Mouse (Mus musculus) heart, embryonic 11.5 days (tissue): ENCODE measurements around the gene Tmem200a. TPM values are rescaled to one million over a fixed set of nuclear protein-coding genes. Genes with fewer than 3 reads are reported as not detected.
"Not testable (repeated sequence)": the region's sequence is repeated elsewhere in the genome, so short reads cannot be mapped to it uniquely, and the experiment has no call there.

Experiments
- ATAC-seq: fragments of 200-750 bp; cut with Nextera tagmentation; replicated peaks from 2 replicates; pipeline ENCODE4 v1.8.0; 2017; ENCODE audit warnings: moderate library complexity; ENCODE audit not compliant: insufficient number of reproducible peaks, low FRiP score, low TSS enrichment
- H3K27ac ChIP-seq: fragments of 300-500 bp; sonication (generic); 2 replicates; pipeline ENCODE4 v1.5.1; 2014; ENCODE audit warnings: mild to moderate bottlenecking, low read depth, low read length
- H3K27me3 ChIP-seq: fragments of 300-500 bp; sonication (generic); 2 replicates; pipeline ENCODE4 v1.6.1; 2014; ENCODE audit warnings: mild to moderate bottlenecking, low read length, mixed read lengths; ENCODE audit not compliant: control insufficient read depth, insufficient read depth
- H3K36me3 ChIP-seq: fragments of 300-500 bp; sonication (generic); 2 replicates; pipeline ENCODE4 v1.6.1; 2014; ENCODE audit warnings: mild to moderate bottlenecking, low read length, moderate library complexity, mixed read lengths; ENCODE audit not compliant: control insufficient read depth, insufficient read depth
- H3K4me1 ChIP-seq: fragments of 300-500 bp; sonication (generic); 2 replicates; pipeline ENCODE4 v1.6.1; 2014; ENCODE audit warnings: low read length; ENCODE audit not compliant: control insufficient read depth, insufficient read depth
- H3K4me2 ChIP-seq: fragments of 300-500 bp; sonication (generic); 2 replicates; pipeline ENCODE4 v1.6.1; 2014; ENCODE audit warnings: mild to moderate bottlenecking, moderate library complexity
- H3K4me3 ChIP-seq: fragments of 300-500 bp; sonication (generic); 2 replicates; pipeline ENCODE4 v1.5.1; 2014; ENCODE audit warnings: low read depth, low read length
- H3K9ac ChIP-seq: fragments of 300-500 bp; sonication (generic); 2 replicates; pipeline ENCODE4 v1.6.1; 2014; ENCODE audit warnings: mild to moderate bottlenecking, low read depth, low read length, moderate library complexity
- H3K9me3 ChIP-seq: fragments of 300-500 bp; sonication (generic); replicated peaks from 2 replicates; pipeline ENCODE4 v1.6.1; 2016; ENCODE audit warnings: low read length; ENCODE audit not compliant: control insufficient read depth
- WGBS: fragments of 180-500 bp; shearing (Covaris S2); extraction: QIAGEN DNeasy Blood & Tissue Kit; methylation state at CpG from one replicate; pipeline ENCODE4 v1.1.7; 2014; ENCODE audit not compliant: insufficient replicate concordance; 5-methylcytosine and 5-hydroxymethylcytosine counted together
- polyA plus RNA-seq: library from polyadenylated mRNA; unstranded; fragments of >200 nt; fragmentation: Nextera tagmentation; extraction: Ambion mirVana; gene quantifications from 2 replicates; pipeline ENCODE4 v1.2.1, GENCODE M21; 2014

Tmem200a gene
- polyA plus RNA-seq, 1 experiment from 2014 or later, result 1.3 TPM

DNA sequence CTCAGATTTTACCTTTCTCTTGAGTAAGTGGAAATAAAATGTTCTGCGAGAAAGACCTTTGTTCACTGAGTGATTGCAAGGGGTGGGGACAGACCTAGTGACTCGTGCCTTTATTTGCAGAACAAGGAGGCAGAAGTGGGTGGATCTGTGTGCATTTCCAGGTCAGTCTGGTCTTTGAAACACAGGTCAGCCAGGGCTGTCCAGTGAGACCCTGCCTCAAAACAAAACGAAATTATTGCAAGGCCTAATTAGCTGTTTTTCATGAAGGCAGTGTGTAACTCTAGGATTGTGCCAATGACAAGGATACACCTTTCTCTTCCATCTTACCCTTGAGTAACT, 150.4 kb downstream of the Tmem200a start:
- H3K9ac ChIP-seq, result no peak overlapping the region
- no peak overlapping the region for H3K27ac ChIP-seq
- no peaks in the 10 kb centered on the region for H3K27me3 ChIP-seq
- no peak overlapping the region for H3K4me3 ChIP-seq
- no peak overlapping the region for H3K4me2 ChIP-seq
- no peak for ATAC-seq
- H3K4me1 ChIP-seq, result peaks cover 12% of the 10 kb centered on the region
- 54% methylated on average over 3 of the region's 3 CpGs for WGBS
- H3K9me3 ChIP-seq, result no peaks in the 10 kb centered on the region
- no peaks in the 10 kb centered on the region for H3K36me3 ChIP-seq

DNA sequence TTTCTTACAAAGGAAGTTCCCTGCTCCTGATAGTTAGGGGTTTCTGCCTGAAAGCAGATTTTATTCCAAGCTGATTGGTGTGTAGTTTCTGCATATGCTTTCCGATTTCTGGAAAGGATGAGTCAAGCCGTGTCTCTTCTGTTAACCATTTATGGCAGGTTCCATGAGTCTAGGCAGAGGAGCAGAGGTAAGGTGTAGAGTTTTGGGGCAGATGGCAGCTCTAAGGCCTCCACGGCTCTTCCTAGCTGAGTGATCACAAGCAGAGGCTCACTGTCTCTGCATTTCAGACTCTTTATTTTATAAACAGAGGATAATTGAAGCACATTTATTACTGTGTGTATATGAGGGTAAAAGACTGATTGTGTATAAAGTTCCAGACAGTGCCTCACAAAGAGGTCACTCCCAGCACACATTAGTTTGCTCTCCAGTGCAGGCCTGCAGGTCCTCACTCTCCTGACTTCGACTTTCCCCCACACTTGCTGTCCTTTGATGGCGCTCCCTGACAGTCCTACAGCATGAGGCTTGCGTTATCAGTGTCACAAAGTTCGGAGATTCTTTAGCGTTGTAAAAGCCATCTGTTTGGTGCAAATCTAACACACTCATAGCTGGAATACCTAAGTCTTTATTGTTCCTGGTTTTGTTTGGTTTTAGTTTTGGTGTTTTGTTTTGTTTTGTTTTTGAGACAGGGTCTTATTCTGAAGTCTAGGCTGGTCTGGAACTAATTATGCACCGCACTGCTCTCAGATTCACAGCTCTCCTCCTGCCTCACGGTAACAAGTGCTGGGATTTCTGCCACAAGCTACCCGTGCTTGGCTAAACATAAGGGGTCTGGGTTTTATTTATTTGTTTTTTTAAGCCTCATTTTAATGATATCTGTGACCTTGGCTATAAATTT, 151.1 kb downstream of the Tmem200a start:
- Histone ChIP-seq H3K9me3 (no peaks in the 10 kb centered on the region), H3K4me3 (no peak overlapping the region), H3K9ac (no peak overlapping the region), H3K27me3 (no peaks in the 10 kb centered on the region), H3K36me3 (no peaks in the 10 kb centered on the region), H3K4me1 (peaks cover 12% of the 10 kb centered on the region), H3K27ac (no peak overlapping the region), H3K4me2 (no peak overlapping the region)
- ATAC-seq, result no peak
- 37% methylated on average over 11 of the region's 11 CpGs for WGBS

GRCm38 (mm10) chr10:25920640-25921278, 158.1 kb downstream of the Tmem200a start:
- Histone ChIP-seq H3K4me2 (no peak overlapping the region), H3K27me3 (no peaks in the 10 kb centered on the region), H3K9me3 (no peaks in the 10 kb centered on the region), H3K27ac (no peak overlapping the region), H3K4me1 (no peaks in the 10 kb centered on the region), H3K9ac (no peak overlapping the region), H3K36me3 (no peaks in the 10 kb centered on the region), H3K4me3 (no peak overlapping the region)
- WGBS, result 62% methylated on average over 4 of the region's 4 CpGs
- no peak for ATAC-seq

- Histone ChIP-seq H3K4me1 (no peaks in the 10 kb centered on the region), H3K27ac (no peak overlapping the region), H3K36me3 (no peaks in the 10 kb centered on the region), H3K27me3 (no peaks in the 10 kb centered on the region), H3K9me3 (no peaks in the 10 kb centered on the region), H3K4me3 (no peak overlapping the region), H3K4me2 (no peak overlapping the region), H3K9ac (no peak overlapping the region)
- WGBS, result 75% methylated on average over 2 of the region's 2 CpGs
- ATAC-seq, result no peak
Observed at GRCm38 (mm10) chr10:25918103-25918502, 160.7 kb downstream of the Tmem200a start.

GRCm38 (mm10) chr10:25910270-25910669, 168.6 kb downstream of the Tmem200a start:
- no peaks in the 10 kb centered on the region for H3K9me3 ChIP-seq
- H3K4me3 ChIP-seq, result no peak overlapping the region
- H3K27ac ChIP-seq, result no peak overlapping the region
- no peak overlapping the region for H3K4me2 ChIP-seq
- no peaks in the 10 kb centered on the region for H3K4me1 ChIP-seq
- H3K9ac ChIP-seq, result no peak overlapping the region
- H3K27me3 ChIP-seq, result no peaks in the 10 kb centered on the region
- H3K36me3 ChIP-seq, result no peaks in the 10 kb centered on the region
- no peak for ATAC-seq
- WGBS, result 53% methylated on average over 6 of the region's 6 CpGs

DNA sequence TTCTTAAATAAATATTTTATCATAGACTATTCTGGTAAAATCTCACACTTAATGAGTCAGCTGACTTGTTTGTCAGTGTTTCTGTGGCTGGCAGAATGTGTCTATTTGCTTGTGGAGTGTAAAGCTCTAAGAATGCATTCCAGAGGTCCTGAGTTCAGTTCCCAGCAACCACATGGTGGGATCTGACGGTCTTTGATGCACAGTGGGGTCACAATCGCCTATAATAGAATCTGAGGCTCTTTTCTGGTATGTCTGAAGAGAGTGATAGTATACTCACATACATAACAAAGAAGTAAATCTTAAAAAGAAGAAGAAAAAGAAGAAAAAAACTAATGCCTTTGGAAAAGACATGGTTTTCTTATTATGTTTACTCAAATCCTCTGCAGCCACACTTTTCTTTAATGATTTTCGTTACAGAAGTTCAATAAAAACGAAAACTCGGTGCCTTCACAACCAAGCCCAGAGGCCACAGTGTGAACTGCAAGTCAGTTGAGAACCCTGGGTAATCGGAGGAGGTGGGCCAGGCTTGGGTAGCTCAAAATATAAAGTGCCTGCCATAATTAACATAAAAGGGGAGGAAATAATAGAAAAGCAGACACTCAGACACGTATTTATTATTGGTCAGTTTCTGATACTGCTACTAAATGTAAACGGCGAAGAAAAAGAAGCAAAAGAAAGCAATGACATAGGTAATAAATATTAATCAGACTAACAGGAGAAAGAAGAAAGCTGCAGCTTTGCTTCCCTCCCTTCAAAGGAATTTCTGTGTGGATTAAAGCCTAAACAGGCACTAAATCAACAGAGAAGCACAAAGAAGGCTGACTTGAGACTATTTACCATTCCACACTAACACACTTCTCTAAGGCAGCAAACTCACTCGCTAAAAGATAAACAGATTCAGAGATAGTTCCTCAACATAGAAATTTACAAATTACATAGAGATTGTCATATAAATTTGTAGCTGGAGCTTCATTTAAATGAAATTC, 170.5 kb downstream of the Tmem200a start:
- Histone ChIP-seq H3K27ac (no peak overlapping the region), H3K4me3 (no peak overlapping the region), H3K9me3 (no peaks in the 10 kb centered on the region), H3K9ac (no peak overlapping the region), H3K27me3 (no peaks in the 10 kb centered on the region), H3K4me1 (no peaks in the 10 kb centered on the region), H3K4me2 (no peak overlapping the region), H3K36me3 (no peaks in the 10 kb centered on the region)
- WGBS, result 68% methylated on average over 10 of the region's 10 CpGs
- ATAC-seq, result no peak

DNA sequence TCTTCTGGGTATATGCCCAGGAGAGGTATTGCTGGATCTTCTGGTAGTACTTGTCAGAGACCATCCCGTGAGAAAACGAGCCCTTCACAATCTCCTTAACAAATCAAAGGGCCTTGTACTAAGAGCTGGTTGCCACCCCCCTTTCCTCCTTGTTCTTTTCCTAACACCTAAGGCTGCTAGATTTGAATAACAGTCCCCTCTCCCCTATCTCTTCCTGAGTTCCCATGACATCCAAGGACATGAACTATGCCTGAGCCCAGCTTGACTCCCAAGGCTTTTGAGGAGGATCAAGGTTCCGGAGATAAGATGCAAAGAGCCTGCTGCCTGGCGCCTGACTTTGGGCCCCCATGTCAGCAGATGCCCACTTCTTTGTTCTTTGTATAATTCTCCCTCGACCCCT, 184.7 kb downstream of the Tmem200a start:
- not testable (repeated sequence) for H3K4me1 ChIP-seq, H3K9me3 ChIP-seq, H3K27ac ChIP-seq, ATAC-seq, H3K4me3 ChIP-seq, H3K4me2 ChIP-seq, H3K9ac ChIP-seq, H3K36me3 ChIP-seq, H3K27me3 ChIP-seq
- 76% methylated on average over 5 of the region's 5 CpGs for WGBS

DNA sequence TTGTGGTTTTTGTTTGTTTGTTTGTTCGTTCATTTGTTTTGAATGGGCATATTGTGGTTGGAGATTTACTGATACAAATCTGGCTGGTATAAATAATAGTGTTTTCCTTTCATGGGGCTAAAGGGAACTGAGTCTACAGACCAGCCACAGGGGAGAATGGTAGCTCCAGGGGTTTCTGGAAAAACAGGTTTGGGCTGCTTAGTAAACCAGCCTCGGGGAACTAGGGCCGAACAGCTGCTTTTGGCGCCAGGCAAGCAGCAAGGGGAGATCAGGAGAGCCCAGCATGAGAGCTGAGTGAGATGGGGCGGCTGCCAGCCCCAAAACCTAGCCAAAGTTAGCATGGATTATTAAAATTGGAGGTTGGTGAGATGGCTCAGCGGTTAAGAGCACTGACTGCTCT, 191.6 kb downstream of the Tmem200a start:
- Histone ChIP-seq H3K4me3 (no peak overlapping the region), H3K27me3 (no peaks in the 10 kb centered on the region), H3K36me3 (no peaks in the 10 kb centered on the region), H3K27ac (no peak overlapping the region), H3K4me1 (peaks cover 7% of the 10 kb centered on the region; the same call in 1 of the 2 replicates), H3K4me2 (no peak overlapping the region), H3K9ac (no peak overlapping the region), H3K9me3 (no peaks in the 10 kb centered on the region)
- ATAC-seq, result no peak
- WGBS, result 48% methylated on average over 6 of the region's 6 CpGs
